Mouse (Mus musculus) midbrain, embryonic 12.5 days (tissue): ENCODE measurements around the gene Gfi1. TPM values are rescaled to one million over a fixed set of nuclear protein-coding genes. Genes with fewer than 3 reads are reported as not detected.

Experiments used
- ATAC-seq: fragments of 200-750 bp; cut with Nextera tagmentation; 2 replicates; pipeline ENCODE4 v1.8.0; 2017; ENCODE audit warnings: low read depth, moderate TSS enrichment, moderate library complexity; ENCODE audit not compliant: low FRiP score
- H3K27ac ChIP-seq: fragments of 300-500 bp; sonication (generic); replicated peaks from 2 replicates; pipeline ENCODE4 v1.5.1; 2016; ENCODE audit warnings: mild to moderate bottlenecking
- H3K27me3 ChIP-seq: fragments of 300-500 bp; sonication (generic); 2 replicates; pipeline ENCODE4 v1.6.1; 2016; ENCODE audit warnings: mild to moderate bottlenecking
- H3K36me3 ChIP-seq: fragments of 300-500 bp; sonication (generic); 2 replicates; pipeline ENCODE4 v1.6.1; 2016
- H3K4me1 ChIP-seq: fragments of 300-500 bp; sonication (generic); 2 replicates; pipeline ENCODE4 v1.6.1; 2016
- H3K4me2 ChIP-seq: fragments of 300-500 bp; sonication (generic); replicated peaks from 2 replicates; pipeline ENCODE4 v1.6.1; 2016; ENCODE audit warnings: mild to moderate bottlenecking, moderate library complexity
- H3K4me3 ChIP-seq: fragments of 300-500 bp; sonication (generic); 2 replicates; pipeline ENCODE4 v1.5.1; 2016; ENCODE audit warnings: mild to moderate bottlenecking
- H3K9ac ChIP-seq: fragments of 300-500 bp; sonication (generic); replicated peaks from 2 replicates; pipeline ENCODE4 v1.6.1; 2016; ENCODE audit warnings: mild to moderate bottlenecking, moderate library complexity
- H3K9me3 ChIP-seq: fragments of 300-500 bp; sonication (generic); 2 replicates; pipeline ENCODE4 v1.6.1; 2016; ENCODE audit warnings: mild to moderate bottlenecking
- WGBS: fragments of 180-500 bp; shearing (Covaris S2); methylation state at CpG from one replicate; pipeline ENCODE4 v1.1.7; 2016; 5-methylcytosine and 5-hydroxymethylcytosine counted together
- polyA plus RNA-seq: library from polyadenylated mRNA; unstranded; fragments of >200 nt; fragmentation: Nextera tagmentation; extraction: Ambion mirVana; gene quantifications from 2 replicates; pipeline ENCODE4 v1.2.1, GENCODE M21; 2016

The Gfi1 gene
- polyA plus RNA-seq, 1 experiment from 2014 or later: not detected

- peak overlapping the region; percentile 32 for H3K4me3 ChIP-seq
- peak overlapping the region; percentile 51 for H3K4me2 ChIP-seq
- WGBS: 1% methylated on average over 58 of the region's 58 CpGs
- H3K36me3 ChIP-seq: no peaks in the 10 kb centered on the region
- H3K27ac ChIP-seq: no peak overlapping the region
- H3K9ac ChIP-seq: no peak overlapping the region
- H3K4me1 ChIP-seq: peaks cover 38% of the 10 kb centered on the region
- H3K27me3 ChIP-seq: peaks cover 97% of the 10 kb centered on the region
- ATAC-seq: peak; percentile 32; the same call in 1 of the 2 replicates
- no peaks in the 10 kb centered on the region for H3K9me3 ChIP-seq
Observed at GRCm38 (mm10) chr5:107720991-107721637, 4.7 kb downstream of the Gfi1 start.

GRCm38 (mm10) chr5:107720511-107720910, 5.3 kb downstream of the Gfi1 start:
- H3K9ac ChIP-seq: no peak overlapping the region
- no peak overlapping the region for H3K27ac ChIP-seq
- H3K4me2 ChIP-seq: no peak overlapping the region
- H3K9me3 ChIP-seq: no peaks in the 10 kb centered on the region
- peaks cover 91% of the 10 kb centered on the region for H3K27me3 ChIP-seq
- no peak for ATAC-seq
- peaks cover 32% of the 10 kb centered on the region for H3K4me1 ChIP-seq
- H3K36me3 ChIP-seq: no peaks in the 10 kb centered on the region
- no peak overlapping the region for H3K4me3 ChIP-seq
- 3% methylated on average over 5 of the region's 5 CpGs for WGBS

- Histone ChIP-seq H3K4me2 (no peak overlapping the region), H3K9me3 (no peaks in the 10 kb centered on the region), H3K36me3 (no peaks in the 10 kb centered on the region), H3K4me1 (peaks cover 25% of the 10 kb centered on the region), H3K27me3 (peaks cover 87% of the 10 kb centered on the region), H3K27ac (no peak overlapping the region), H3K9ac (no peak overlapping the region), H3K4me3 (no peak overlapping the region)
- WGBS: 21% methylated on average over 1 of the region's 1 CpGs
- ATAC-seq: no peak
Observed at GRCm38 (mm10) chr5:107719786-107720185, 6.0 kb downstream of the Gfi1 start.

GRCm38 (mm10) chr5:107719209-107719608, 6.6 kb downstream of the Gfi1 start:
- 23% methylated on average over 3 of the region's 3 CpGs for WGBS
- no peaks in the 10 kb centered on the region for H3K9me3 ChIP-seq
- peaks cover 20% of the 10 kb centered on the region for H3K4me1 ChIP-seq
- no peak for ATAC-seq
- H3K9ac ChIP-seq: no peak overlapping the region
- peaks cover 86% of the 10 kb centered on the region for H3K27me3 ChIP-seq
- H3K36me3 ChIP-seq: no peaks in the 10 kb centered on the region
- H3K4me3 ChIP-seq: no peak overlapping the region
- H3K27ac ChIP-seq: no peak overlapping the region
- H3K4me2 ChIP-seq: no peak overlapping the region

- WGBS: 15% methylated on average over 11 of the region's 11 CpGs
- Histone ChIP-seq H3K27me3 (peaks cover 73% of the 10 kb centered on the region), H3K27ac (no peak overlapping the region), H3K9me3 (no peaks in the 10 kb centered on the region), H3K4me3 (no peak overlapping the region), H3K4me1 (peaks cover 8% of the 10 kb centered on the region), H3K4me2 (no peak overlapping the region), H3K9ac (no peak overlapping the region), H3K36me3 (no peaks in the 10 kb centered on the region)
- no peak for ATAC-seq
Observed at GRCm38 (mm10) chr5:107717871-107718361, 7.9 kb downstream of the Gfi1 start.

- Histone ChIP-seq H3K36me3 (no peaks in the 10 kb centered on the region), H3K27me3 (peaks cover 14% of the 10 kb centered on the region), H3K27ac (no peak overlapping the region), H3K4me3 (no peak overlapping the region), H3K9ac (no peak overlapping the region), H3K4me1 (no peaks in the 10 kb centered on the region), H3K9me3 (no peaks in the 10 kb centered on the region), H3K4me2 (no peak overlapping the region)
- ATAC-seq: no peak
- 65% methylated on average over 2 of the region's 2 CpGs for WGBS
Observed at GRCm38 (mm10) chr5:107711689-107712088, 14.1 kb downstream of the Gfi1 start.

- WGBS: 91% methylated on average over 8 of the region's 8 CpGs
- H3K4me1 ChIP-seq: no peaks in the 10 kb centered on the region
- no peaks in the 10 kb centered on the region for H3K36me3 ChIP-seq
- H3K4me2 ChIP-seq: no peak overlapping the region
- no peak overlapping the region for H3K27ac ChIP-seq
- H3K9ac ChIP-seq: no peak overlapping the region
- no peak overlapping the region for H3K4me3 ChIP-seq
- H3K9me3 ChIP-seq: no peaks in the 10 kb centered on the region
- ATAC-seq: no peak
- H3K27me3 ChIP-seq: no peaks in the 10 kb centered on the region; the same call in 1 of the 2 replicates
Observed at GRCm38 (mm10) chr5:107708124-107708797, 17.6 kb downstream of the Gfi1 start.

GRCm38 (mm10) chr5:107706262-107706661, 19.6 kb downstream of the Gfi1 start:
- H3K4me2 ChIP-seq: no peak overlapping the region
- 84% methylated on average over 1 of the region's 1 CpGs for WGBS
- no peak for ATAC-seq
- H3K27me3 ChIP-seq: no peaks in the 10 kb centered on the region; the same call in 1 of the 2 replicates
- H3K4me1 ChIP-seq: no peaks in the 10 kb centered on the region
- H3K9ac ChIP-seq: no peak overlapping the region
- no peak overlapping the region for H3K27ac ChIP-seq
- no peaks in the 10 kb centered on the region for H3K36me3 ChIP-seq
- no peaks in the 10 kb centered on the region for H3K9me3 ChIP-seq
- no peak overlapping the region for H3K4me3 ChIP-seq

GRCm38 (mm10) chr5:107705756-107706155, 20.1 kb downstream of the Gfi1 start:
- Histone ChIP-seq H3K27me3 (no peaks in the 10 kb centered on the region), H3K4me1 (no peaks in the 10 kb centered on the region), H3K27ac (no peak overlapping the region), H3K9me3 (no peaks in the 10 kb centered on the region), H3K4me2 (no peak overlapping the region), H3K9ac (no peak overlapping the region), H3K4me3 (no peak overlapping the region), H3K36me3 (no peaks in the 10 kb centered on the region)
- WGBS: 87% methylated on average over 4 of the region's 4 CpGs
- no peak for ATAC-seq

- Histone ChIP-seq H3K9me3 (no peaks in the 10 kb centered on the region), H3K4me1 (no peaks in the 10 kb centered on the region), H3K27ac (no peak overlapping the region), H3K4me3 (no peak overlapping the region), H3K36me3 (no peaks in the 10 kb centered on the region), H3K4me2 (no peak overlapping the region), H3K27me3 (no peaks in the 10 kb centered on the region), H3K9ac (no peak overlapping the region)
- WGBS: 91% methylated on average over 6 of the region's 6 CpGs
- no peak for ATAC-seq
Observed at GRCm38 (mm10) chr5:107703207-107703763, 22.6 kb downstream of the Gfi1 start.

GRCm38 (mm10) chr5:107701658-107702057, 24.2 kb downstream of the Gfi1 start:
- Histone ChIP-seq H3K27ac (no peak overlapping the region), H3K9me3 (no peaks in the 10 kb centered on the region), H3K4me3 (no peak overlapping the region), H3K4me2 (no peak overlapping the region), H3K27me3 (no peaks in the 10 kb centered on the region), H3K36me3 (no peaks in the 10 kb centered on the region), H3K4me1 (no peaks in the 10 kb centered on the region), H3K9ac (no peak overlapping the region)
- no peak for ATAC-seq
- WGBS: 89% methylated on average over 9 of the region's 9 CpGs

GRCm38 (mm10) chr5:107700873-107701272, 25.0 kb downstream of the Gfi1 start:
- H3K9me3 ChIP-seq: no peaks in the 10 kb centered on the region
- H3K27ac ChIP-seq: no peak overlapping the region
- H3K4me2 ChIP-seq: no peak overlapping the region
- H3K9ac ChIP-seq: no peak overlapping the region
- WGBS: 94% methylated on average over 10 of the region's 10 CpGs
- no peaks in the 10 kb centered on the region for H3K27me3 ChIP-seq
- no peak overlapping the region for H3K4me3 ChIP-seq
- no peaks in the 10 kb centered on the region for H3K36me3 ChIP-seq
- no peak for ATAC-seq
- H3K4me1 ChIP-seq: no peaks in the 10 kb centered on the region
